ENCODE assay signal across 9 mouse cellular contexts in genomic region chr6:25767073-25767472, GRCm38 (mm10). TPM values are rescaled to one million over a fixed set of nuclear protein-coding genes. Genes with fewer than 3 reads are reported as not detected.
A peak's percentile ranks its signal among the peaks of the same experiment; 100 is the strongest.
DNase-seq lines count a peak whose midpoint lies in the region; ATAC-seq and TF ChIP-seq lines count a peak whose summit lies in the region.
"Had no signal": no experiment of that assay in that cellular context is flagged by ENCODE, and none has a peak within 500 bp of the region (broad histone marks: within the 10 kb centered on the region; RNA-seq: fewer than 3 reads in every experiment).

No protein-coding gene starts in this region.

- no peak overlapping the region for H3K4me3 ChIP-seq in limb, embryonic 13.5 days
- H3K4me3 ChIP-seq in limb, embryonic 10.5 days = no peak overlapping the region
- H3K4me3 ChIP-seq in layer of hippocampus, adult 2 months = peak overlapping the region; percentile 29; the same call in 1 of the 2 replicates
- H3K4me3 ChIP-seq in midbrain, postnatal 0 days (ENCODE audit: low read depth, low read length) = no peak overlapping the region; the same call in 1 of the 2 replicates

- H3K36me3 ChIP-seq in limb, embryonic 13.5 days = peaks cover 56% of the 10 kb centered on the region
- peaks cover 77% of the 10 kb centered on the region for H3K36me3 ChIP-seq in limb, embryonic 10.5 days
- H3K36me3 ChIP-seq in midbrain, postnatal 0 days (ENCODE audit: insufficient read depth, low read length) = 0 out of 2 replicates have a peak, but pooled peaks cover 6% of the 10 kb centered on the region

- no peaks in the 10 kb centered on the region for H3K27me3 ChIP-seq in limb, embryonic 13.5 days
- no peaks in the 10 kb centered on the region for H3K27me3 ChIP-seq in limb, embryonic 10.5 days (ENCODE audit: low read depth, poor library complexity, severe bottlenecking)
- no peaks in the 10 kb centered on the region for H3K27me3 ChIP-seq in midbrain, postnatal 0 days (ENCODE audit: insufficient read depth, low read length)

- 0 out of 2 replicates have a peak, but pooled peaks have one; percentile 54 for ATAC-seq in limb, embryonic 13.5 days (ENCODE audit: low FRiP score, low read depth)
- peak; percentile 87 for ATAC-seq in midbrain, postnatal 0 days (ENCODE audit: low FRiP score)

- 64% methylated on average over 7 of the region's 7 CpGs for WGBS in limb, embryonic 13.5 days
- 81% methylated on average over 7 of the region's 7 CpGs for WGBS in limb, embryonic 10.5 days
- 13% methylated on average over 7 of the region's 7 CpGs for WGBS in midbrain, postnatal 0 days

- no peak overlapping the region for H3K4me2 ChIP-seq in limb, embryonic 13.5 days (replicated peaks)
- peak overlapping the region; percentile 42 for H3K4me2 ChIP-seq in midbrain, postnatal 0 days (ENCODE audit: low read depth, low read length, poor library complexity, severe bottlenecking)

- TF ChIP-seq POLR2A in brain, embryonic 14.5 days (IDR thresholded peaks at IDR 0.05; ENCODE audit: borderline replicate concordance, extremely low read depth, insufficient read depth, insufficient read length, poor library complexity, severe bottlenecking) = no peak

- TF ChIP-seq CTCF in brain, embryonic 14.5 days (IDR thresholded peaks at IDR 0.05; ENCODE audit: borderline replicate concordance, extremely low read depth, insufficient read depth, insufficient read length) = peak; percentile 71; the same call in 1 of the 2 replicates
- peak; percentile 85 for TF ChIP-seq CTCF in layer of hippocampus, adult 2 months (conservative IDR thresholded peaks at IDR 0.05)
- TF ChIP-seq CTCF in midbrain, postnatal 0 days (IDR thresholded peaks at IDR 0.05) = peak; percentile 94

- no peak for DNase-seq in limb, embryonic 10.5 days (ENCODE audit: low spot score)
- peak; percentile 92 for DNase-seq in brain, embryonic 14.5 days (ENCODE audit: low read depth)
- DNase-seq in fibroblast of lung, adult 2 months (ENCODE audit: low read depth) = peak; percentile 3
- peak; percentile 39 to 45 for DNase-seq in layer of hippocampus, adult 2 months (ENCODE audit: low spot score in 2 of 2)
- peak; percentile 88 for DNase-seq in midbrain, postnatal 0 days (ENCODE audit: low spot score)
- no peak for DNase-seq in thymus, adult 18-20 months
- no peak for DNase-seq in testis, postnatal 14 days (ENCODE audit: low spot score)

- H3K9me3 ChIP-seq in limb, embryonic 13.5 days = no peaks in the 10 kb centered on the region
- H3K9me3 ChIP-seq in limb, embryonic 10.5 days (replicated peaks) = no peaks in the 10 kb centered on the region
- H3K9me3 ChIP-seq in midbrain, postnatal 0 days (ENCODE audit: low read length) = no peaks in the 10 kb centered on the region

- H3K27ac ChIP-seq in limb, embryonic 13.5 days = no peak overlapping the region
- no peak overlapping the region for H3K27ac ChIP-seq in limb, embryonic 10.5 days
- no peak overlapping the region for H3K27ac ChIP-seq in layer of hippocampus, adult 2 months
- H3K27ac ChIP-seq in midbrain, postnatal 0 days (ENCODE audit: low read depth, low read length) = no peak overlapping the region
- H3K27ac ChIP-seq: macrophage had no signal

- no peaks in the 10 kb centered on the region for H3K4me1 ChIP-seq in limb, embryonic 13.5 days
- no peaks in the 10 kb centered on the region for H3K4me1 ChIP-seq in limb, embryonic 10.5 days
- H3K4me1 ChIP-seq in midbrain, postnatal 0 days (ENCODE audit: insufficient read depth, low read length) = no peaks in the 10 kb centered on the region

- no peak overlapping the region for H3K9ac ChIP-seq in limb, embryonic 13.5 days
- peak overlapping the region; percentile 25; the same call in 1 of the 2 replicates for H3K9ac ChIP-seq in midbrain, postnatal 0 days (replicated peaks; ENCODE audit: low read length, poor library complexity, severe bottlenecking)

RNA-seq across cellular contexts. Expression of gene Pot1a, which starts 42.0 kb away (rescaled TPM):
- polyA plus RNA-seq in limb, embryonic 13.5 days (2015; fragmentation: Nextera tagmentation; extraction: Ambion mirVana) = 32.1 and 36.1 TPM in 2 replicates
- polyA plus RNA-seq in limb, embryonic 10.5 days (2016; fragmentation: Nextera tagmentation; extraction: Ambion mirVana) = 38.8 and 41.0 TPM in 2 replicates
- polyA plus RNA-seq in brain, embryonic 14.5 days (2012; rRNA removed) = 24.3 and 29.0 TPM in 2 replicates
- 10 to 100 TPM; 14.3 to 19.6 TPM for total RNA-seq in layer of hippocampus, adult 2 months (2021)
- 19.9 and 25.5 TPM in 2 replicates for total RNA-seq in midbrain, postnatal 0 days (2014; rRNA removed)
- 15.7 and 16.4 TPM in 2 replicates for polyA plus RNA-seq in midbrain, postnatal 0 days (2015; fragmentation: Nextera tagmentation; extraction: Ambion mirVana)

Comparison
In these comparisons a context has a peak if more than half of its experiments do, and no peak if none do; other contexts are left out.
1. DNase-seq: peak in brain, embryonic 14.5 days (single experiment), fibroblast of lung, adult 2 months (single experiment), layer of hippocampus, adult 2 months (2 of 2) and midbrain, postnatal 0 days (single experiment); none in limb, embryonic 10.5 days (single experiment), thymus, adult 18-20 months (0 of 2) and testis, postnatal 14 days (single experiment).
2. Peak in every context shown above with its lines, with median percentiles within 50 percentile points of each other: CTCF ChIP-seq.